Mouse (Mus musculus) erythroblast, embryonic 14.5 days (primary cell): ENCODE results near the gene Lef1.

Experiments
- GATA1 ChIP-seq: IDR thresholded peaks from 2 replicates; pipeline ENCODE4 v1.6.1; 2012; ENCODE audit warnings: low read length, inconsistent platforms, mixed read lengths
- TAL1 ChIP-seq: IDR thresholded peaks from 3 replicates; pipeline ENCODE4 v1.6.1; 2012; ENCODE audit warnings: low read length, inconsistent platforms, mixed read lengths

- no peak for TF ChIP-seq TAL1
- no peak for TF ChIP-seq GATA1
Observed at GRCm38 (mm10) chr3:131250283-131250682, 140.0 kb downstream of the Lef1 start.
